ENCODE assay signal across 25 mouse cellular contexts in genomic region chr13:86344922-86345694, GRCm38 (mm10).
DNase-seq lines count a peak whose midpoint lies in the region; ATAC-seq and TF ChIP-seq lines count a peak whose summit lies in the region.
"Had no signal": no experiment of that assay in that cellular context is flagged by ENCODE, and none has a peak within 500 bp of the region (broad histone marks: within the 10 kb centered on the region; RNA-seq: fewer than 3 reads in every experiment).

No protein-coding gene starts in this region.

- peak; percentile 49 for DNase-seq in heart, adult 11 months
- no peak for DNase-seq in heart, adult 18-20 months
- peak; percentile 72 for DNase-seq in ES-E14 (ENCODE audit: low read depth, low spot score)
- peak; percentile 97 for DNase-seq in ZHBTc4 (ENCODE audit: low read depth, low spot score)
- no peak for DNase-seq in kidney, adult 9 months
- no peak for DNase-seq in thymus, postnatal 14 days
- DNase-seq: adrenal gland, adult 8-10 months; adrenal gland, postnatal 25 days; cerebellum, adult 18-20 months; cerebellum, adult 9-10 months; cerebellum, postnatal 14 days; gastrocnemius, postnatal 10 days; heart, adult 2 months; heart, postnatal 14 days; heart, postnatal 4 days; kidney, adult 11 months had no signal

- H3K9me3 ChIP-seq in ES-E14 (ENCODE audit: control insufficient read depth, insufficient read depth, low read depth, low read length) = no peaks in the 10 kb centered on the region; the same call in 1 of the 2 replicates
- no peaks in the 10 kb centered on the region for H3K9me3 ChIP-seq in intestine, postnatal 0 days (ENCODE audit: control insufficient read depth)
- no peaks in the 10 kb centered on the region for H3K9me3 ChIP-seq in hindbrain, embryonic 12.5 days (replicated peaks)
- H3K9me3 ChIP-seq: forebrain, embryonic 10.5 days; forebrain, embryonic 13.5 days; heart, embryonic 10.5 days; heart, embryonic 13.5 days had no signal

- no peak overlapping the region for H3K4me2 ChIP-seq in intestine, postnatal 0 days (replicated peaks; ENCODE audit: low read depth)
- no peak overlapping the region for H3K4me2 ChIP-seq in hindbrain, embryonic 12.5 days (replicated peaks)
- H3K4me2 ChIP-seq: forebrain, embryonic 13.5 days; heart, embryonic 13.5 days had no signal

- H3K4me1 ChIP-seq in ES-E14 (ENCODE audit: control insufficient read depth in 2 of 2, insufficient read depth in 2 of 2, low read length in 2 of 2, poor library complexity in 1 of 2) = peaks cover 2 to 14% of the 10 kb centered on the region in 2 experiments; a peak in 2 of 4 replicates
- no peaks in the 10 kb centered on the region for H3K4me1 ChIP-seq in intestine, postnatal 0 days (replicated peaks; ENCODE audit: control insufficient read depth, insufficient read depth, low read length)
- no peaks in the 10 kb centered on the region for H3K4me1 ChIP-seq in hindbrain, embryonic 12.5 days
- H3K4me1 ChIP-seq: forebrain, embryonic 10.5 days; forebrain, embryonic 13.5 days; heart, embryonic 10.5 days; heart, embryonic 13.5 days had no signal

- peak overlapping the region; percentile 95 for H3K27ac ChIP-seq in ES-E14 (ENCODE audit: insufficient read depth, low read depth, low read length, poor library complexity, severe bottlenecking)
- H3K27ac ChIP-seq in intestine, postnatal 0 days (ENCODE audit: low read depth, low read length) = no peak overlapping the region
- H3K27ac ChIP-seq in hindbrain, embryonic 12.5 days = no peak overlapping the region
- H3K27ac ChIP-seq: forebrain, embryonic 10.5 days; forebrain, embryonic 13.5 days; heart, adult 2 months; heart, embryonic 10.5 days; heart, embryonic 13.5 days had no signal

- H3K4me3 ChIP-seq in ES-E14 (ENCODE audit: insufficient read depth in 1 of 2, low read depth in 1 of 2, low read length in 2 of 2, poor library complexity in 1 of 2, severe bottlenecking in 1 of 2) = no peak overlapping the region
- H3K4me3 ChIP-seq in intestine, postnatal 0 days (ENCODE audit: low read depth, low read length) = no peak overlapping the region
- H3K4me3 ChIP-seq in hindbrain, embryonic 12.5 days = no peak overlapping the region
- H3K4me3 ChIP-seq: forebrain, embryonic 10.5 days; forebrain, embryonic 13.5 days; heart, adult 2 months; heart, embryonic 10.5 days; heart, embryonic 13.5 days had no signal

- peak; percentile 63 for ATAC-seq in intestine, postnatal 0 days
- no peak for ATAC-seq in hindbrain, embryonic 12.5 days (ENCODE audit: low FRiP score)
- ATAC-seq: activated CD4-positive, CD25-positive, alpha-beta regulatory T cell, adult 4 months; forebrain, embryonic 13.5 days; forebrain, embryonic 16.5 days; hindbrain, embryonic 16.5 days had no signal

- TF ChIP-seq CTCF in intestine, postnatal 0 days (IDR thresholded peaks at IDR 0.05; ENCODE audit: low read depth) = no peak

- 58% methylated on average over 2 of the region's 2 CpGs for WGBS in intestine, postnatal 0 days
- 97% methylated on average over 2 of the region's 2 CpGs for WGBS in hindbrain, embryonic 12.5 days

- no peaks in the 10 kb centered on the region; the same call in 1 of the 2 replicates for H3K36me3 ChIP-seq in ES-E14 (ENCODE audit: control insufficient read depth, insufficient read depth, low read length, poor library complexity, severe bottlenecking)
- H3K36me3 ChIP-seq in intestine, postnatal 0 days (ENCODE audit: control insufficient read depth, insufficient read depth) = no peaks in the 10 kb centered on the region
- H3K36me3 ChIP-seq in hindbrain, embryonic 12.5 days = no peaks in the 10 kb centered on the region
- H3K36me3 ChIP-seq: forebrain, embryonic 10.5 days; heart, embryonic 10.5 days; heart, embryonic 13.5 days had no signal

- no peaks in the 10 kb centered on the region; the same call in 1 of the 2 replicates for H3K27me3 ChIP-seq in intestine, postnatal 0 days (replicated peaks; ENCODE audit: control insufficient read depth, insufficient read depth, low read length)
- H3K27me3 ChIP-seq in hindbrain, embryonic 12.5 days = no peaks in the 10 kb centered on the region
- H3K27me3 ChIP-seq: forebrain, embryonic 13.5 days; heart, embryonic 13.5 days had no signal

- in situ Hi-C loops in ES-E14 (cut with MboI; ENCODE audit: low sequenced_read_pairs in 2 of 2, unreplicated experiment in 2 of 2) = no loop called here

- no peak overlapping the region for H3K9ac ChIP-seq in ES-E14 (ENCODE audit: insufficient read depth, low read depth, low read length, poor library complexity, severe bottlenecking)
- H3K9ac ChIP-seq in intestine, postnatal 0 days (ENCODE audit: low read depth, low read length) = no peak overlapping the region
- H3K9ac ChIP-seq in hindbrain, embryonic 12.5 days = no peak overlapping the region
- H3K9ac ChIP-seq: forebrain, embryonic 13.5 days; heart, embryonic 13.5 days had no signal

TF ChIP-seq in ES-E14, 5 proteins besides CTCF, POLR2A, EP300 and RAD21:
- TF ChIP-seq CHD2 (IDR thresholded peaks at IDR 0.05; ENCODE audit: low read depth, low read length) = peak; percentile 70
- TF ChIP-seq ZNF384 (IDR thresholded peaks at IDR 0.05; ENCODE audit: low read depth, low read length) = no peak

Comparison
In these comparisons a context has a peak if more than half of its experiments do, and no peak if none do; other contexts are left out.
1. DNase-seq: peak in heart, adult 11 months (single experiment), ES-E14 (single experiment) and ZHBTc4 (single experiment); none in heart, adult 18-20 months (0 of 2), kidney, adult 9 months (single experiment) and thymus, postnatal 14 days (single experiment).